In genomic region chr11:117628312-117628779, GRCm38 (mm10) we compare ENCODE assay signal across 8 mouse cellular contexts. TPM values are rescaled to one million over a fixed set of nuclear protein-coding genes. Genes with fewer than 3 reads are reported as not detected.
DNase-seq lines count a peak whose midpoint lies in the region; ATAC-seq and TF ChIP-seq lines count a peak whose summit lies in the region.

No protein-coding gene starts in this region.

- no peak overlapping the region for H3K4me2 ChIP-seq in CH12.LX (ENCODE audit: insufficient read depth, low read depth, poor library complexity, severe bottlenecking)
- peak overlapping the region; percentile 35 for H3K4me2 ChIP-seq in hindbrain, embryonic 14.5 days (replicated peaks)
- peak overlapping the region; percentile 42 for H3K4me2 ChIP-seq in limb, embryonic 13.5 days (replicated peaks)
- H3K4me2 ChIP-seq in stomach, postnatal 0 days (replicated peaks; ENCODE audit: low read depth): no peak overlapping the region

- TF ChIP-seq CTCF in CH12.LX (conservative IDR thresholded peaks at IDR 0.05 in 1 of 2, IDR thresholded peaks at IDR 0.05 in 1 of 2; ENCODE audit: low read depth in 2 of 2, low read length in 2 of 2): no peak
- TF ChIP-seq CTCF in stomach, postnatal 0 days (IDR thresholded peaks at IDR 0.05; ENCODE audit: low read depth): no peak

- intact Hi-C loops in gastrocnemius, postnatal 14 days (cut with DNase I; ENCODE audit: low total_unique reads): no loop called here

- DNase-seq in CH12.LX (ENCODE audit: extremely low read depth): peak; percentile 79
- DNase-seq in NIH3T3 (ENCODE audit: low read depth): peak; percentile 80
- peak; percentile 25 for DNase-seq in fibroblast of lung, adult 2 months (ENCODE audit: low read depth)
- peak; percentile 73 for DNase-seq in hindbrain, embryonic 14.5 days (ENCODE audit: low spot score)
- DNase-seq in stomach, postnatal 0 days (ENCODE audit: low spot score): peak; percentile 34
- DNase-seq in gastrocnemius, postnatal 14 days: no peak
- no peak for DNase-seq in spleen, adult 12 weeks (ENCODE audit: low spot score)

- H3K79me2 ChIP-seq in CH12.LX (replicated peaks; ENCODE audit: control insufficient read depth, extremely low read depth, insufficient read depth, poor library complexity, severe bottlenecking): no peaks in the 10 kb centered on the region

- peak; percentile 23; the same call in 1 of the 2 replicates for TF ChIP-seq EP300 in CH12.LX (IDR thresholded peaks at IDR 0.05; ENCODE audit: low read length)
- no peak for TF ChIP-seq EP300 in stomach, postnatal 0 days (optimal IDR thresholded peaks at IDR 0.05)

- dilution Hi-C loops in CH12.LX (cut with MboI; ENCODE audit: extremely low pct_ligation_motif_present, extremely low pct_unique_long_range_greater_than_20kb, low sequenced_read_pairs): no loop called here

- H3K9ac ChIP-seq in CH12.LX (ENCODE audit: insufficient read depth, low read depth): no peak overlapping the region
- H3K9ac ChIP-seq in hindbrain, embryonic 14.5 days: peak overlapping the region; percentile 45
- H3K9ac ChIP-seq in limb, embryonic 13.5 days: peak overlapping the region; percentile 51
- H3K9ac ChIP-seq in stomach, postnatal 0 days (ENCODE audit: low read length): no peak overlapping the region

- WGBS in hindbrain, embryonic 14.5 days: 7% methylated on average over 9 of the region's 9 CpGs
- 9% methylated on average over 9 of the region's 9 CpGs for WGBS in limb, embryonic 13.5 days
- 7% methylated on average over 9 of the region's 9 CpGs for WGBS in stomach, postnatal 0 days

- peaks cover 20 to 40% of the 10 kb centered on the region in 2 experiments for H3K4me1 ChIP-seq in CH12.LX (ENCODE audit: control insufficient read depth in 1 of 2, insufficient read depth in 2 of 2)
- H3K4me1 ChIP-seq in hindbrain, embryonic 14.5 days (replicated peaks; ENCODE audit: control insufficient read depth, insufficient read depth, low read length): peaks cover 28% of the 10 kb centered on the region
- H3K4me1 ChIP-seq in limb, embryonic 13.5 days: peaks cover 27% of the 10 kb centered on the region
- no peaks in the 10 kb centered on the region for H3K4me1 ChIP-seq in stomach, postnatal 0 days (replicated peaks; ENCODE audit: control insufficient read depth, insufficient read depth)

- peak overlapping the region in 1 of 3 experiments; percentile 5 for H3K4me3 ChIP-seq in CH12.LX (replicated peaks in 1 of 3; ENCODE audit: low read depth in 2 of 3, low read length in 2 of 3, poor library complexity in 1 of 3)
- no peak overlapping the region for H3K4me3 ChIP-seq in hindbrain, embryonic 14.5 days (replicated peaks; ENCODE audit: low read length)
- peak overlapping the region; percentile 11 for H3K4me3 ChIP-seq in limb, embryonic 13.5 days
- no peak overlapping the region for H3K4me3 ChIP-seq in stomach, postnatal 0 days (ENCODE audit: low read depth, low read length)

- TF ChIP-seq POLR2A in CH12.LX (IDR thresholded peaks at IDR 0.05; ENCODE audit: low read depth, low read length): no peak

- no peak overlapping the region for H3K27ac ChIP-seq in CH12.LX (ENCODE audit: insufficient read depth, low read depth)
- peak overlapping the region; percentile 86 for H3K27ac ChIP-seq in hindbrain, embryonic 14.5 days
- peak overlapping the region; percentile 74 for H3K27ac ChIP-seq in limb, embryonic 13.5 days
- H3K27ac ChIP-seq in stomach, postnatal 0 days (replicated peaks): no peak overlapping the region

- no peaks in the 10 kb centered on the region for H3K36me3 ChIP-seq in CH12.LX (replicated peaks in 1 of 2; ENCODE audit: control insufficient read depth in 1 of 2, insufficient read depth in 1 of 2, low read length in 1 of 2)
- H3K36me3 ChIP-seq in hindbrain, embryonic 14.5 days (replicated peaks; ENCODE audit: control insufficient read depth, insufficient read depth): no peaks in the 10 kb centered on the region
- H3K36me3 ChIP-seq in limb, embryonic 13.5 days: no peaks in the 10 kb centered on the region
- no peaks in the 10 kb centered on the region for H3K36me3 ChIP-seq in stomach, postnatal 0 days (ENCODE audit: control insufficient read depth, insufficient read depth, low read length)

- peak; percentile 84 for ATAC-seq in hindbrain, embryonic 14.5 days (ENCODE audit: low FRiP score)
- peak; percentile 54; the same call in 1 of the 2 replicates for ATAC-seq in limb, embryonic 13.5 days (ENCODE audit: low FRiP score, low read depth)
- ATAC-seq in stomach, postnatal 0 days (ENCODE audit: low FRiP score, low TSS enrichment): peak; percentile 38; the same call in 1 of the 2 replicates

- in situ Hi-C loops in CH12.LX (cut with MboI; ENCODE audit: low pct_ligation_motif_present, low pct_unique_long_range_greater_than_20kb, low sequenced_read_pairs): no loop called here

- H3K9me3 ChIP-seq in CH12.LX (replicated peaks; ENCODE audit: low read length): no peaks in the 10 kb centered on the region
- no peaks in the 10 kb centered on the region for H3K9me3 ChIP-seq in hindbrain, embryonic 14.5 days (ENCODE audit: control insufficient read depth, low read length)
- no peaks in the 10 kb centered on the region for H3K9me3 ChIP-seq in limb, embryonic 13.5 days
- no peaks in the 10 kb centered on the region for H3K9me3 ChIP-seq in stomach, postnatal 0 days (ENCODE audit: control insufficient read depth, low read length)

- TF ChIP-seq RAD21 in CH12.LX (IDR thresholded peaks at IDR 0.05; ENCODE audit: low read depth, low read length): no peak; the same call in 1 of the 2 replicates

- no peaks in the 10 kb centered on the region for H3K27me3 ChIP-seq in CH12.LX (replicated peaks)
- no peaks in the 10 kb centered on the region for H3K27me3 ChIP-seq in hindbrain, embryonic 14.5 days (ENCODE audit: control insufficient read depth, insufficient read depth, low read length)
- peaks cover 13% of the 10 kb centered on the region for H3K27me3 ChIP-seq in limb, embryonic 13.5 days
- H3K27me3 ChIP-seq in stomach, postnatal 0 days (ENCODE audit: control insufficient read depth, insufficient read depth, low read length): no peaks in the 10 kb centered on the region

TF ChIP-seq in CH12.LX, 34 proteins besides CTCF, POLR2A, EP300 and RAD21:
- TF ChIP-seq UBTF (IDR thresholded peaks at IDR 0.05; ENCODE audit: low read depth, low read length) (no peak), ETS1 (conservative IDR thresholded peaks at IDR 0.05; ENCODE audit: low read depth, low read length) (peak; percentile 22; the same call in 1 of the 2 replicates), IRF4 (IDR thresholded peaks at IDR 0.05; ENCODE audit: low read depth, low read length) (0 out of 2 replicates have a peak, but pooled peaks have one; percentile 16), BHLHE40 (IDR thresholded peaks at IDR 0.05; ENCODE audit: low read depth, low read length) (peak; percentile 31; the same call in 1 of the 2 replicates)

RNA-seq across cellular contexts. Expression of gene Tnrc6c, which starts 25.7 kb away (rescaled TPM):
- total RNA-seq in CH12.LX (2012; rRNA removed): 16.7 and 17.2 TPM in 2 replicates
- total RNA-seq in CH12.LX (2014; rRNA removed): 6.1 and 6.9 TPM in 2 replicates
- polyA plus RNA-seq in CH12.LX (2012; ENCODE audit: insufficient read length, low read depth): 12.2 and 12.8 TPM in 2 replicates
- 23.4 and 25.1 TPM in 2 replicates for polyA plus RNA-seq in hindbrain, embryonic 14.5 days (2014; fragmentation: Nextera tagmentation; extraction: Ambion mirVana)
- polyA plus RNA-seq in limb, embryonic 13.5 days (2015; fragmentation: Nextera tagmentation; extraction: Ambion mirVana): 19.3 and 19.6 TPM in 2 replicates
- polyA plus RNA-seq in stomach, postnatal 0 days (2015; fragmentation: Nextera tagmentation; extraction: Ambion mirVana): 6.0 and 6.1 TPM in 2 replicates
- 10 to 100 TPM; 16.5 to 18.1 TPM for total RNA-seq in gastrocnemius, postnatal 14 days (2021)

Comparison
In these comparisons a context has a peak if more than half of its experiments do, and no peak if none do; other contexts are left out.
1. DNase-seq: peak in CH12.LX (single experiment), NIH3T3 (single experiment), fibroblast of lung, adult 2 months (single experiment), hindbrain, embryonic 14.5 days (single experiment) and stomach, postnatal 0 days (single experiment); none in gastrocnemius, postnatal 14 days (single experiment) and spleen, adult 12 weeks (single experiment).
2. H3K27ac ChIP-seq: peak in hindbrain, embryonic 14.5 days (single experiment) and limb, embryonic 13.5 days (single experiment); none in CH12.LX (single experiment) and stomach, postnatal 0 days (single experiment).
3. H3K4me2 ChIP-seq: peak in hindbrain, embryonic 14.5 days (single experiment) and limb, embryonic 13.5 days (single experiment); none in CH12.LX (single experiment) and stomach, postnatal 0 days (single experiment).
4. H3K9ac ChIP-seq: peak in hindbrain, embryonic 14.5 days (single experiment) and limb, embryonic 13.5 days (single experiment); none in CH12.LX (single experiment) and stomach, postnatal 0 days (single experiment).
5. Peak in every context shown above with its lines, with median percentiles within 50 percentile points of each other: ATAC-seq.